8 mouse cellular contexts compared by ENCODE assay signal in genomic region chr13:44100125-44101067, GRCm38 (mm10).
A peak's percentile ranks its signal among the peaks of the same experiment; 100 is the strongest.
DNase-seq lines count a peak whose midpoint lies in the region; ATAC-seq and TF ChIP-seq lines count a peak whose summit lies in the region.

No protein-coding gene starts in this region.

- no peak overlapping the region for H3K9ac ChIP-seq in midbrain, embryonic 15.5 days

- H3K4me3 ChIP-seq in layer of hippocampus, adult 2 months, result peak overlapping the region; percentile 3; the same call in 1 of the 2 replicates
- 0 out of 2 replicates have a peak overlapping the region, but pooled peaks have one; percentile 9 for H3K4me3 ChIP-seq in midbrain, embryonic 15.5 days

- no peaks in the 10 kb centered on the region for H3K9me3 ChIP-seq in midbrain, embryonic 15.5 days

- peak overlapping the region; percentile 77 for H3K27ac ChIP-seq in layer of hippocampus, adult 2 months
- H3K27ac ChIP-seq in midbrain, embryonic 15.5 days, result peak overlapping the region; percentile 75

- no peak for TF ChIP-seq CTCF in layer of hippocampus, adult 2 months (conservative IDR thresholded peaks at IDR 0.05)

- H3K4me2 ChIP-seq in midbrain, embryonic 15.5 days, result peak overlapping the region; percentile 46

- DNase-seq in kidney, postnatal 14 days, result peak; percentile 25
- DNase-seq in kidney, postnatal 4 days, result no peak
- peak; percentile 38 to 48 for DNase-seq in frontal cortex, postnatal 36 days (ENCODE audit: low spot score in 2 of 2)
- DNase-seq in layer of hippocampus, adult 2 months (ENCODE audit: low spot score in 2 of 2), result peak; percentile 43 to 59
- DNase-seq in thymus, adult 18-20 months, result no peak
- no peak for DNase-seq in adipocyte (ENCODE audit: low spot score)

- H3K4me1 ChIP-seq in midbrain, embryonic 15.5 days, result peaks cover 41% of the 10 kb centered on the region

- 4% methylated on average over 21 of the region's 21 CpGs for WGBS in midbrain, embryonic 15.5 days

- peak; percentile 95 for ATAC-seq in midbrain, embryonic 15.5 days (replicated peaks)
- ATAC-seq in megakaryocyte, adult 5-6 weeks (ENCODE audit: poor library complexity, severe bottlenecking), result no peak

- no peaks in the 10 kb centered on the region for H3K36me3 ChIP-seq in midbrain, embryonic 15.5 days (replicated peaks)

- H3K27me3 ChIP-seq in midbrain, embryonic 15.5 days (replicated peaks), result peaks cover 6% of the 10 kb centered on the region

Comparison
In these comparisons a context has a peak if more than half of its experiments do, and no peak if none do; other contexts are left out.
1. DNase-seq: peak in kidney, postnatal 14 days (single experiment), frontal cortex, postnatal 36 days (2 of 2) and layer of hippocampus, adult 2 months (2 of 2); none in kidney, postnatal 4 days (0 of 2), thymus, adult 18-20 months (0 of 2) and adipocyte (single experiment).